Mouse (Mus musculus): Measurements from ENCODE around the gene Olfr319.
A peak's percentile ranks its signal among the peaks of the same experiment; 100 is the strongest.
"Not testable (repeated sequence)": the region's sequence is repeated elsewhere in the genome, so short reads cannot be mapped to it uniquely, and the experiment has no call there.

Olfr319 gene

DNA sequence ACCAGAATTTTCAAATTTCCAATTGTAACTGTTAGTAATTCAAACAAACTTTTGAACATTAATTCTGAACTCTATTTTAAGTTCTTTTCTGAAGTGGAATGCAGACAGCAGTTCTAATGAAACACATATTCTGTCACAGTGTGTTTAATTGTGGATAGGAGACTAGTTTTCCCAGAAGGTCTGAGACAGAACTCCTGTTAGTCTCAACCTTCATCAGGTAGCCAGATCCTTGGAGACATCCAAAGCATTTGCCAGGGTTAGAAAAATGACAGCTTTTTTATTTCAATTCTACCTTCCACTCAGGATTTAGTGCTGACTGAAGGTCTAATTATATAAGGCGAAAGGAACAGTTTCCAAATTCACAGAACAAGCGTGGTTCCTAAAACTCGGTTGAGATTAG lies at the start of gene Olfr319:
Gene Olfr319 (plus strand): TSS at position 301 of the 400 bp plus-strand sequence.
- no peak for DNase-seq (ENCODE audit: low spot score)

DNA sequence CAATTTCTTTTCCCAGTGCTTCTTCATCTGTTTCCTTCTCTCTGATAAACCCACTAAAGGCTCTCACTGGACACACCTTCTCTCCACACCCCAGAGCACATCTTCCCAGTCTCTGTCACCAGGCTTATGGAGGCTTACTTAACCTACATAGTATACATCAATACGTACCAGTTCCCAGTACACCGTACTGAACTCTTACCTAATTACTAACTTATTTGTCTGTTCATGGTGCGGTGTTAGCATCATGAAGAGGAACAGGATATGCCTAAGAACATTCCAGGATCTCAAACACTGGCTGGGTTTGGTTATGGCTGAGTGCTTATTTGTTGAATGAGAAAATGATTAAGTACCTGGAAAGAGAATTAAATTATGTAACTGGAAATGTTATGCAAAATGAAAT lies 43.8 kb upstream of the Olfr319 start:
- DNase-seq (ENCODE audit: low spot score): no peak

DNA sequence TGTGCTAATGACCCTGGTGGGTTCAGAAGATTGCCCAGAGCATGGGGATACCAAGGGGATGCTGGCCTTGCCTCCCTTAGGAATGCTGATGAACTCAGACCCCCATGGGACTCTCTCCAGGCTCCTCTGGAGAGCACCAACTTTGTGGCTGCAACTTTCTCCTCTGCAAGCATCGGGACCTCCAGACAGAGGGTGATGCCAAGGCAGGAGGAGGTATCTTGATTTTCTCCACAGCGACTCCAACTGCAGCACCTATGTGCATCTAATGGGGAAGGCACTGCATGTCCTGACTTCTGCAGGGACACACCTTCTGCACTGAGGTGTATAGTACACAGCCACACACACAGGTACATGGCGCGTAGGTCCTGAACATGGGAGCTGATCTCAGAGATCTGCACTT lies 40.4 kb upstream of the Olfr319 start, which contains the start of gene Olfr322:
Gene Olfr322 (plus strand): TSS at position 187 of the 400 bp plus-strand sequence.
- DNase-seq (ENCODE audit: low spot score): no peak

DNA sequence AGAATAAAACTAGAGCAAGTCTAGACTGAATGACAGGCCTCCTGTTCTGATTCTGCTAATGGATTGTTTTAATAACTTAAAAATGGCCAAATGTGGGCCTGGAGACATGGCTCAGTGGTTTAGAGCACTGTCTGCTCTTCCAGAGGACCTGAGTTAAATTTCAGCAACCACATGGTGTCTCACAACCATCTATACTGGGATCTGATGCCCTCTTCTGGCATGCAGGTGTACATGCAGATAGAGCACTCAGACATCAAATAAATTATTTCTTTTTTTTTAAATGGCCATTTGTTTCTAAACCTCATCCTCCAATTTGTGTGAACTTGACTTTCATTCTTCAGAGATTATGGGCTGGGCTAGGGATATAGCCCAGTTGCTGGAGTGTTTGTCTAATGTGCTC lies 29.7 kb upstream of the Olfr319 start:
- no peak for DNase-seq (ENCODE audit: low spot score)

DNA sequence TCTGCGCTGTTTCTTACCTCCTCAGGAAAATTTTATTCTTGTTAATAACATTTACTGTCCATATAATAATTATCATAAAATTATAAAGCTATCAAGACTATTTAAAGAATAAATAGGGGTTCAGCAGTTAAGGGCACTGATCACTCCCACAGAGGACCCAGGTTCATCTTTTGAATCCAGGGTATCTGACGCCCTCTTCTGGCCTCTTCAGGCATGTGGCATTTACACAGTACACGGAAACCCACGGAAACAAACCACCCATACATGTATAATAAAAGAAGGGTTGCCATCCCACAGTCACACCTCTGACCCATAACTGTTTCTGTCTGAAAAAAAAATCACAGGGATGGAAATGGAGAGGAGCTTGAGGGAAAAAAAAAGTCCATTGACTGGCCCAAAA lies 27.1 kb upstream of the Olfr319 start:
- DNase-seq (ENCODE audit: low spot score): peak; percentile 15

DNA sequence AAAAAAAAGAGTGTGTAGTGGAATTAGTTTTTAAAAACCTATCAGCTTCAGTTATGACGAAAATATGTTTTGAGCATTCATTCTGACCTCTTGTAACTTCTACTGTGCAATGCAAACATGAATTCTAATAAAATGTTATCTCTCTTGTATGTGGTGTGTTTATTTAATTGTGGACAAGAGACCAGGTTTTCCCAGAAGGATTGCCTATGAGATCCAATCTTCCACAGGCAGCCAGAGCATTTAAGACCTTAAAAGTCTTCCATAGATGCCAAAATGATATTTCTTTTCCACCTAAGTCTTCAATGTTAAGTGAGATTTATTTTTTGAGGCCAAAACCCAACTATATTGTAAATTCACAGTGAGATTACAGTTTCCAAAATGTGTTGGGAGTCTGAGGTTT lies 18.2 kb upstream of the Olfr319 start, which contains the start of gene Olfr320:
Gene Olfr320 (plus strand): TSS at position 301 of the 400 bp plus-strand sequence.
- DNase-seq (ENCODE audit: low spot score): no peak

DNA sequence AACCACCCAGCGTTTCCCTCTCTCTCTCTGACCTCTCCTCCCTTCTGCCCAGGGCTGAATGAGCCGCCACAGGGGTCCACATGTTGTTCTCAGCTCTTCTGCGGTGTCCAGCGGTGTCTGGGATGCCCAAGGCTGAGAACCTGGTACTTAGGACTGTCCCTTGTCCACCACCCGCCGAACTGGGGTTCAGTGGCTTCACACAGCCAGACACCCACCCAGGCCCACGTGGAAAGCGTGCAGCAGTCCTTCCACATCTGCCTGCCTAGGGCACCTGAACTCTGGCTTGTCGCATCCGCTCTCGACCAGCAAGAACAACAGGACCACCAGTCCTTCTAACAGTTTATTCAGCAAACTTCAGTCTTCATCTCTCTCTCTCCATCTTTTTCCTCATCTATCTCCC lies 10.1 kb downstream of the Olfr319 start:
- DNase-seq (ENCODE audit: low spot score): no peak

DNA sequence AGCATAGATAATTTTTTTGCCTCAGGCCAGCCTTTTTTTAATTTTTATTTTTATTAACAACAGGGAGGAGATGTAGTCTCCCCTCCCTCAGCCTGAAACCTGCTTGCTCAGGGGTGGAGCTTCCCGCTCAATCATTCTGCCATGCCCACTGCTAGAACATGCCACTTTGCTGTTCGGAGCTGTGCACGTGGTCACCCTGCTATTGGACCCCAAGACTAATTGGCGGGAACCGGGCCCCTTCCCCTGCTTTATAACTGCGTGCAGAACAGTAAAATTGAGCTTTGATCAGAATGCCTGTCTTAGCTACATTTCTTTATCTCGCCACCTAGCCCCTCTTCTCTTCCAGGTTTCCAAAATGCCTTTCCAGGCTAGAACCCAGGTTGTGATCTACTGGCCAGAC lies 18.8 kb downstream of the Olfr319 start:
- not testable (repeated sequence) for DNase-seq (ENCODE audit: low spot score)

DNA sequence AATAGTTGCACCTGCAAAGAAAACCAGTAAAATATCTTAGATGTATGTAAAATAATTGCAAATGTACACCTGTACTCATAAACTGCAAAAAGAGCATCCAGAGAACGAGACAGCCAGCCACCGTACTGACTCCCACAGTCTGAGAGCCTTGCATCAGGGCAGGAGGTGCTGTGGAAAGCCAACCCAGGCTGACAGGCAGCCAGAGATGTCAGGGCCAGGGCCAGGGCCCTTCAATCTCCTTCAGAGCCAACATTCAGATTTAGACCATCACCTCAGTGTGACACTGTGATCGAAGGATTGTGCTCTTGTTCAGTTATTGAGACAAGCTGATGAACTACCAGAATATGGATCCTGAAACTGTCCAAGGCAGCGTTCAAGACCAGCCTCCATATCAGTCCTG lies 20.7 kb downstream of the Olfr319 start:
- DNase-seq (ENCODE audit: low spot score): no peak

DNA sequence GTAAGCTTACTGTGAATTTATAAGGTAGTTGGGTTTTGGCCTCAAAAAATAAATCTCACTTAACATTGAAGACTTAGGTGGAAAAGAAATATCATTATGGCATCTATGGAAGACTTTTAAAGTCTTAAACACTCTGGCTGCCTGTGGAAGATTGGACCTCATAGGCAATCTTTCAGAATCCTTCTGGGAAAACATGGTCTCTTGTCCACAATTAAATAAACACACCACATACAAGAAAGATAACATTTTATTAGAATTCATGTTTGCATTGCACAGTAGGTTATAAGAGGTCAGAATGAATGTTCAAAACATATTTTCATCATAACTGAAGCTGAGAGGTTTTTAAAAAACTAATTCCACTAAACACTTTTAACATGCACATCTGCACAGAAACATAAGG lies 25.0 kb downstream of the Olfr319 start, which contains the start of gene Olfr318:
Gene Olfr318 (minus strand): TSS at position 101 of the 400 bp plus-strand sequence.
- no peak for DNase-seq (ENCODE audit: low spot score)

DNA sequence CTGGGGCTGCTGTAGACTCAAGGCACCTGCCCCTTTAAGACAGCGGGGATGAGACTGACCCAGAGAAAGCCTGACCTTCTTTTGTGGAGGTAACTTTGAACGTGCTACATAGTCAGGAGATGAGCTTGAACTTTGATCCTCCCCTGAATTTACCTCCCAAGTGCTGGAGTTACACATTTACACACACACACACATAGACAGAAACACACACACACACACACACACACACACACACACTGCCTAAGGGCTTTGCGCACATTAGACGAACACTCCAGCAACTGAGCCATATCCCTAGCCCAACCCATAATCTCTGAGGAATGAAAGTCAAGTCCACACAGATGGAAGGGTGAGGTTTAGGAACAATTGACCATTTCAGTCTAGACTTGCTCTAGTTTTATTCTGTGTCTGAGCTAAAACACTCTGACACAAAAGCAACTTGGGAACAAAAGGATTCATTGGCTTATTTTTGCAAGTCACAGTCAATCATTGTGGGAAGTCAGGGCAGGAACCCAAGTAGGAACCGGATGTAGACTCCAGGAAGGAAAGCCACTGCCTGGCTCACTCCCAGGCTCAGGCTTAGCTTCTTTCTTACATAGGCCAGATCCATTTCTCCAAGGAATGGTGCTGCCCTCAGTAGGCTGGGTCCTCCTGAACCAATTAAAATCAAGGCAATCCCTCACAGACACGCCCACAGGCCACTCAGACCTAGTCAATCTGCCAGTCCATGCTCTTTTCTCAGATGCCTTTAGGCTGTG lies 29.1 kb downstream of the Olfr319 start:
- DNase-seq (ENCODE audit: low spot score): not testable (repeated sequence)

DNA sequence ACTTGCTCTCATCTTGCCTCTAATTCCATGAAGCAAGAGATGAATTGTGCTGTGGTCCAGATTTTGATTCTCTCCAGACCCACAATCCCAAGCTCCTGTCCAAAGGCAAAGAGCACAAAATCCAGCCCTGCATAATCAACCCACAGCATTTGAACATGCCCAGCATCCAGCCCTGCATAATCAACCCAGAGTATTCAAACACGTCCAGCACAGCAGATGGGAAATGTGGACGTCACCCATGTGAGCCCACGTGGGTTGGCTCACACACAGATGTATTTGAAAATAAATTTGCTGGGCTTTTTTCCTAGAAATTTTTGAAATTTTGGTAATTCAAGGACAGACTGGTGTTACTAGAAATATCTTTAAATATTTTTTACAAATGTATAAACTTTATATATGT lies 34.4 kb downstream of the Olfr319 start:
- no peak for DNase-seq (ENCODE audit: low spot score)

DNA sequence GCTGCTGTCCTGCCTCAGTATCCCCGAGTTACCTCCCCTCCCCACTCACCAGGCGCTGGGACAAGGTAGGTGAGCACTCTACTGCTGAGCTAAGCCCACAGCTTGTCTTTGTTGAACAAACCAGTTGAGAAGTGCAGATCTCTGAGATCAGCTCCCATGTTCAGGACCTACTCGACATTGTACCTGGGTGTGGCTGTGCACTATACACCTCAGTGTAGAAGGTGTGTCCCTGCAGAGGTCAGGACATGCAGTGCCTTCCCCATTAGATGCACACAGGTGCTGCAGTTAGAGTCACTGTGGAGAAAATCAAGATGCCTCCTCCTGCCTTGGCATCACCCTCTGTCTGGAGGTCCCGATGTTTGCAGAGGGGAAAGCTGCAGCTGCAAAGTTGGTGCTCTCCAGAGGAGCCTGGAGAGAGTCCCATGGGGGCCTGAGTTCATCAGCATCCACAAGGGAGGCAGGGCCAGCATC lies 39.9 kb downstream of the Olfr319 start, which contains the start of gene Olfr317:
Gene Olfr317 (minus strand): TSS at position 421 of the 471 bp plus-strand sequence.
- DNase-seq (ENCODE audit: low spot score): no peak

DNA sequence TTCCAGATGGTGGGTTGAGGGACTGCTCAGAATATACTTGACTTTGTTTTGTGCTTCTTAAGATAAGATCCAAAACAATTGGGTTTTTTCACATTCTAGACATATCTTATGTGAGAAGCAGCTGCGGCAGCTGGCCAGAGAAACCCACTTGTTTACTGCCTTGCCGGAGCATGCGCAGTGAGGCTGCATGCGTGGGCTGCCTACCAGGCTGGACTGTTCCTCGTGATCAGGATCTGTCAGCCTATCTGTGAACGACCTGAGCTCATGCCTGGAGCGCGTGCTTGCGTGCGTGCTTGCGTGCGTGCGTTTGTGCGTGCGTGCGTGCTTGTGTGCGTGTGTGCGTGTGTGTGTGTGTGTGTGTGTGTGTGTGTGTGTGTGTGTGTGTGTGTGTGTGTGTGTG lies 52.1 kb downstream of the Olfr319 start:
- DNase-seq (ENCODE audit: low spot score): not testable (repeated sequence)

DNA sequence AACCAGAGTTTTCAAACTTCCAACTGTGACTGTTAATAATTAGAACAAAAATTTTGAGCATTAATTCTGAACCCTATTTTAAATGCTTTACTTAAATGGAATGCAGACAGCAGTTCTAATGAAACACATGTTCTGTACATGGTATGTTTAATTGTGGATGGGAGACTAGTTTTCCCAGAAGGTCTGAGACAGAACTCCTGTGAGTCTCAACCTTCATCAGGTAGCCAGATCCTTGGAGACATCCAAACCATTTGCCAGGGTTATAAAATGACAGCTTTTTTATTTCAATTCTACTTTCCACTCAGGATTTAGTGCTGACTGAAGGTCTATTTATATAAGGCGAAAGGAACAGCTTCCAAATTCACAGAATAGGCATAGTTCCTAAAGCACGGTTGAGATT lies 53.5 kb downstream of the Olfr319 start, which contains the start of gene Olfr316:
Gene Olfr316 (plus strand): TSS at position 301 of the 400 bp plus-strand sequence.
- no peak for DNase-seq (ENCODE audit: low spot score)

All from embryo, embryonic 10.5 days (tissue).